Mouse (Mus musculus): ENCODE data around the gene Myod1. TPM values are rescaled to one million over a fixed set of nuclear protein-coding genes. Genes with fewer than 3 reads are reported as not detected.

Myod1 gene
- not detected for polyA plus RNA-seq (2017; shearing (Covaris generic))

DNA sequence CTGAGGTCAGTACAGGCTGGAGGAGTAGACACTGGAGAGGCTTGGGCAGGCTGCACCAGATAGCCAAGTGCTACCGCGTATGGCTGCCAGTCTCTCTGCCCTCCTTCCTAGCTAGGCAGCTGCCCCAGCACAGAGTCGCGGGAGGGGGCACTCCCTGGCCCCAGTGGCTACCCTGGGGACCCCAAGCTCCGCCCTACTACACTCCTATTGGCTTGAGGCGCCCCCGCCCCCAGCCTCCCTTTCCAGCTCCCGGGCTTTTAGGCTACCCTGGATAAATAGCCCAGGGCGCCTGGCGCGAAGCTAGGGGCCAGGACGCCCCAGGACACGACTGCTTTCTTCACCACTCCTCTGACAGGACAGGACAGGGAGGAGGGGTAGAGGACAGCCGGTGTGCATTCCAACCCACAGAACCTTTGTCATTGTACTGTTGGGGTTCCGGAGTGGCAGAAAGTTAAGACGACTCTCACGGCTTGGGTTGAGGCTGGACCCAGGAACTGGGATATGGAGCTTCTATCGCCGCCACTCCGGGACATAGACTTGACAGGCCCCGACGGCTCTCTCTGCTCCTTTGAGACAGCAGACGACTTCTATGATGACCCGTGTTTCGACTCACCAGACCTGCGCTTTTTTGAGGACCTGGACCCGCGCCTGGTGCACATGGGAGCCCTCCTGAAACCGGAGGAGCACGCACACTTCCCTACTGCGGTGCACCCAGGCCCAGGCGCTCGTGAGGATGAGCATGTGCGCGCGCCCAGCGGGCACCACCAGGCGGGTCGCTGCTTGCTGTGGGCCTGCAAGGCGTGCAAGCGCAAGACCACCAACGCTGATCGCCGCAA, at the start of gene Myod1:
Gene Myod1 (plus strand): TSS at position 303 of the 836 bp plus-strand sequence.
- no peak for ATAC-seq

DNA sequence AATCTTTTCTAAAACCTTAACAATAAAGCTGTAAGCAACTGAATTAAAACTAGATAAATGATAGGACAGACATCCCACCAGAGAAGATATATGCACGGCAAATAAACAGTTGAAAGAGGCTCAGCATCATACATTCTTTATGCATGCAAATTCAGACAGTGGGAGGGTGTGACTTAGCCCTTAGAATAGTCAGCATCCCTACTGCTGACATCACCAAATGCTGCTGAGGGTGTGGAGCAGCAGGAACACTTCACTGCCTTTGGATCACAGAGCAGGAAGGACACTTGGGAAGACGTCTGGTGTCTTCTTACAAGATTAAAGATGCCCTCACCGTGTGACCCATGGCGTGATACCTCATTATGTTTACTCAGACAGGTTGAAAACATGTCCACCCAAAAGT, 48.4 kb upstream of the Myod1 start:
- no peak for ATAC-seq

DNA sequence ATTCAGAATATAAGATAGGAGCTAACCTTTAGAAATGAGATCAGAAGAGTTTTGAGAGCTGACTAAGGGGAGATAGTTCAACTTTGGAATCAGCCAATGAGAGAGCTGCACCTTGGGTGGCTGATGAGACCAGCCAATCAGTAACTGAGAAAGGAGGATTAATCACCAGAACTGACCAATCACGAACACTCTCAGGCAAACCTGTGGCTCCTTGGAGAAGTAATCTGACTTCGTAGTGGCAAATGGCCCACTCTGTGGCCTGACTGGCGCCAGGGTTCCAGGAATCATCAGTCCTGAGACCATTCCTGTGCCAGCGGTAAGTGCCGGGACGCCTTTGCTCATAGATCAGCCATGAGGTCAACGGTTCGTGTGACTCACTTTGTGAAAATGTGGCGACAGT, 38.9 kb upstream of the Myod1 start:
- ATAC-seq = no peak

DNA sequence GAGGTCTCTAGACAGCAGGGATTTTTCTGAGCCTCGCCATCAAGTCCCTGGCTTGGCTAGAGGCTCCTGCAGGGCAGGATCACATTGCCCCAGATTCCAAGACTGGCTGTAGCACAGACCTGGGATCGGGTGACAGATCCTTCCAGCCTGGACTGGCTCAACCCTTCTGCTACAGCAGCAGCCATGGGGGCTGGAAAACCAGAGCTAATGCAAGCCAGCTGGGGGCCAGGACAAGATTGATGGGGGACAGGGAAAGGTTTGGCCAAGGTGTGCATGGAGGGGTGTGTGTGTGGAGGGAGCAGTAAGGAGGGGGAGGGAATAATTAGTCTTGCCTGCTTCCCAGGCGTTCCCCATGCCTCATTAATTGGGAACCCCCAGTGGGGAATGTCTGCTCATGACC, 36.5 kb upstream of the Myod1 start:
- no peak for ATAC-seq

GRCm38 (mm10) chr7:46340295-46340694, 36.0 kb upstream of the Myod1 start:
- ATAC-seq = no peak

DNA sequence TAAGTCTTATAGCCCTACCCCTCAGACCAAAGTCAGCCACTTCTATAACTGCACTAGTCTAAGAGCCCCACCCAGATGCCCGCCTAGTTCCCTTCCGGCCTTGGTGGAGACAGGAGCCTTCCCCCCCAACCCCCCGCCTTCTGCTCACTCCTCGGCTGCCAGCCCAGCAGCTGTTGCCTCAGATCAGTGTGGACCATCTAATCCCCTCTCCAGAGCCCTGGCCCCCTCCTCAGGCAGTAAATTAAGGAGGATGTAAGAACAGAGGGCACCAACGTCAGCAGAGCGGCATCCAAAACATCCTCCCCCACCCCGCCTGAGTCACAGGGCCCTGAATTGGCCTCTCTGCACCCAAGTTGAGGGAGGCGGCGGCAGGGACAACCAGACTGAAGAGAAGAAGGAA, 34.8 kb upstream of the Myod1 start:
- ATAC-seq = no peak

DNA sequence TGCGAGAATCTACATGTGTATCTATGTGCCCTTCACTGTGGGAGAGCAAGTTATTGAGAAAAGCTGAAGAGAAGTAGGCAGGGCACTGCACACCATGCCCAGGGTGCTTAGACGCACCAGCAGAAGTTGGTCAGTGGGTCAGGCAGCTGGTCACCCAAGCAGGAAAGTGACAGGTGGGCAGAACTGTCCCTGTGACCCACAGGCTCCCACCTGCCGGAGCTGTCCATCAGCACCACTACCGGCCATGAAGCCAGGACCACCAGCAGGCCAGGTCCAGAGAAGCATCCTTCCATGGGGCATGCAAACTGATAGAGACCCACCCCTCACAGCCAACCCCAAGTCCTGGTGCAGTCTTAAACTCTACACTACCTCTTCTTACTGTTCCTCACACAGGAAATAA, 28.6 kb upstream of the Myod1 start:
- no peak for ATAC-seq

GRCm38 (mm10) chr7:46348813-46349212, 27.5 kb upstream of the Myod1 start:
- ATAC-seq = no peak

DNA sequence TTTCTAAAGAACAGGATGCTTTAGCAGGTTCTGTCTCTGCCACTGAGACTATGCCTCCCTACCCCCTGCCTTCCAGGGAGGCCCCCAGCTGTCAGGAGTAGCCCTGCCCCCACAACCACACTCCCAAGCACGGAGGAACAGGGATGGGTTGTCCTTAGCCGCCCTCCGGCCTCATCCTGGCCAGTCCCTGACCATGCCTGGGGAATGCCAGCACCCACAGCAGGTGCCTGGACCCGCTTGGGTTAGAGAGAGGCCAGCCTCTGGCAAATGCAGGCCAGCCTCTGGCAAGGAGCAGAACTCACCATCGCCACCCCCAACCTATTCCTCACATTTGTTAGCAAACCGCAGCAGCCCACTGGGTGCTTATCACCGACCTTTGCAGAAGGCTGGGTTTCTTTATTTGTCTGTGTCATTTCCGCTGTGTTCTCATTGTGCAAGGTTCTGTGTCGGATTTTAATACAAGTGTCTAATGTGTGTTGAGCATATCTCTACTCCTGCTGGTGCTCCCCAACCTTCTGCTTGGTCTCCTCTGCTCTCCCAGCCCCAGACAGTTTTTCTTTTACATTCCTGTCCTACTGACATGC, 26.1 kb upstream of the Myod1 start:
- no peak for ATAC-seq

DNA sequence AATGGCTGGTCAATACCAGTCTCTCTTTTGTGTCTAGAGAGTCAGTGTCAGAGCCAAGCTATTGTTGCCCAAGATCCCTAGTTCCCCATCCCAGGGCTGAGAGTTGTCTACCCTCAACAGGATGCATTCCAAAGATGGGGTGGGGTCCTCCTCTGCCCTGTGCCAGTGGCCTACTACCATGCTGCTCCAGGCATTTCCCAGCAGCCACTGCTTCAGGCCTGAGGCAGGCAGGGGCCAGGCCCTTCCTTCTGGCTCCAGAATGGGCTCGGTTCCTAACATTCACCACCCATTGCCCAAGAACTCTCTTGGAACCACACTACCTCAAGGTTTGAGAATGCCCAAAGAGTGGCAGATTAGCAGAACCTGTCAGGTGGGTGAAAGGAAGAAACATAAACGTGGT, 23.5 kb upstream of the Myod1 start:
- no peak for ATAC-seq

DNA sequence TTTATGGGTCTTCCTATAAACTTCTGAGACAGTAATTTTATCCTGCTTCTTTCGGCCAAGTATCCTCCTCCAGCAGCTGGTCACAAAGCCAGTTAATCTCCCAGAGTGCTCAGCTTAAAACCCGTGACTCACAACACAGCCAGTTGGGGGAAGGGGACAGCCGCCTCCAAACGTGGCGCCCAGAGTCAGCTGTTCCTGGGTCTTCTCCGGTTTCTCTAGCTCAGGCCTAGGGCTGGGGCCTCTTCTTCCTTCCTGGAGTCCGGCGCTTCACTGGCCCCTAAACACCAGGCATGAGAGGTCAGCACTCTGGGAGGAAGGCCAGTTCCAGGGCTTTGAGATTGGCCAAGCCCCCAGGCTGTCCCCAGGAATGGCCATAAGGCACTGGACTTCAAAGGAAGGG, 23.1 kb upstream of the Myod1 start:
- no peak for ATAC-seq

DNA sequence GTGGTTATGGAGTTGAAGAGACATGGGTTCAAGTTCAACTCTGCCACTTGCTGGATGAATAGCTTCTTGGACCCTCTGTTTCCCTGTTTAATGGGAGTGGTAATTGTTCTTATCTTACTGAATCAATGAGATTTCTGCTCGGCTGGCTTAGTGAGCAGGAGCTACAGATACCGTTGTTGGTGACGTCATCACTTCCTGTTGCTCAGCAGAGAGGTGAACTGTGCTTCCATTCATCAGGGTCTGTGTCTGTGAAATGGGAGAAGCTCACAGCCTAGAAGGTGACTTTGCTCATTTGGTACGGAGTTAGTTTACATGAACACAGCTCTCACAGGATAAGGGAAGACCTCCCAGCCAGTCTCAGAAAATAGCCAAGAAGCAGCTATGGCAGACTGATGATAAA, 22.4 kb upstream of the Myod1 start:
- no peak for ATAC-seq

GRCm38 (mm10) chr7:46361776-46362175, 14.5 kb upstream of the Myod1 start:
- no peak for ATAC-seq

DNA sequence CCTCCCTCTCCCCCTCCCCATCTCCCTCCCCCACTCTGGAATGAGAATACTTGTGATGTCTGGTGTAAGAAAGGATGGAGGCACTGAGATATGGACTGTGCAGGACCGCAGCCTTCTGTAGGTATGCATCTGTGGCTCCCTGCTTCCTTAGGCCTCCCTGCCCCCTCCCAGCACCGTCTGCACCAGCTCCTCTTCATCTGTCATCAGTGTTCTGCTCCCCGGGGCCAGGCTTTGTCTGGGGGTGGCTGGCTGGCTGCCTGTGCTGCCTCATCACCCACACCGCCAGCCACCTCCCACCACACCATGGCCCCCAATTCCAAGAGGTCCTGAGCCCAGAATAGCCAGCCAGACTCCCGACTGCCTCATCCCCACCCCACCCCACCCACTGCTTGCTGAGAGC, 12.1 kb upstream of the Myod1 start:
- no peak for ATAC-seq

- ATAC-seq = no peak
Measured at GRCm38 (mm10) chr7:46365810-46366209, 10.5 kb upstream of the Myod1 start.

DNA sequence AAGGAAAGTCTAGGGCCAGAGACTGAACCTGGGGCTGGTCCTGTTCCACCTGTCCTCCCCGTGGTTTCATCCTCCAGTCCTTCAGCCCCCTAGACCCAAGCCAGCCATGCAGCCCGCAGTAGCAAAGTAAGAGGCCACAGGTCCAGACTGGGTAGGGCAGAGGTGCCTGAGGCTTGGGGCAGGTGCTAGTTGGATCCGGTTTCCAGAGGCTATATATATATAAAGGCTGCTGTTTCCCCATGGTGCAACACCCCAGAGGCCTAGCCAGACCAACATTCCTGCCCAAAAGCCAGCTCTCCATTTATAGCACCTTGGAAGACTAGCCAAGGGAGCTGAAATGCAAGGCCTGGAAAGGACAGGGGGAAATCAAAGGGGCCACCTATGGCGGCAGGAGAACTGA, 5.2 kb upstream of the Myod1 start:
- no peak for ATAC-seq

DNA sequence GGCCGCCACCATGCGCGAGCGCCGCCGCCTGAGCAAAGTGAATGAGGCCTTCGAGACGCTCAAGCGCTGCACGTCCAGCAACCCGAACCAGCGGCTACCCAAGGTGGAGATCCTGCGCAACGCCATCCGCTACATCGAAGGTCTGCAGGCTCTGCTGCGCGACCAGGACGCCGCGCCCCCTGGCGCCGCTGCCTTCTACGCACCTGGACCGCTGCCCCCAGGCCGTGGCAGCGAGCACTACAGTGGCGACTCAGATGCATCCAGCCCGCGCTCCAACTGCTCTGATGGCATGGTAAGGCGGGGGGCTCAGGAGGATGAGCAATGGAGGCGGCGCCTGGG, 703 bp downstream of the Myod1 start:
- ATAC-seq = no peak

- no peak for ATAC-seq
Measured at GRCm38 (mm10) chr7:46378123-46378522, 1.8 kb downstream of the Myod1 start.

DNA sequence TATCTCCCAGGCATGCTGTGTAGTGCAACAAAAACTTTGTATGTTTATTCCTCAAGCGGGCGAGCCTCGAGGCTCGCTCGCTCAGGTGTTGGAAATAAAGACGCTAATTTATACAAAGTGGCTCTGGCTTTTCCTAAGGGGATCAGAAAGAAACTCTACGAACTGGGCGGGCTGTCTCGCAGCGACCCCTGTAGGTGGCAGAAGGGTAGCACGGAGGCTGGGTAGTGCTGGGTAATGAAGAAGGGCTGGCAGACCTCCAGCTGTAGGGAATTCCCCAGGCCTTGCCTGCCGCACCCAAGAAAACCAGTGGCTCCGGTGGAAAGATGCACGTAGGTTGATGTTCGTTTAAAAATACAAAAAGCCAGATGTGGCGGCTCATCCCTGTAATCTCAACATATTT, 2.7 kb downstream of the Myod1 start:
- peak; percentile 88 for ATAC-seq

- ATAC-seq = no peak
Measured at GRCm38 (mm10) chr7:46380625-46381024, 4.4 kb downstream of the Myod1 start.

DNA sequence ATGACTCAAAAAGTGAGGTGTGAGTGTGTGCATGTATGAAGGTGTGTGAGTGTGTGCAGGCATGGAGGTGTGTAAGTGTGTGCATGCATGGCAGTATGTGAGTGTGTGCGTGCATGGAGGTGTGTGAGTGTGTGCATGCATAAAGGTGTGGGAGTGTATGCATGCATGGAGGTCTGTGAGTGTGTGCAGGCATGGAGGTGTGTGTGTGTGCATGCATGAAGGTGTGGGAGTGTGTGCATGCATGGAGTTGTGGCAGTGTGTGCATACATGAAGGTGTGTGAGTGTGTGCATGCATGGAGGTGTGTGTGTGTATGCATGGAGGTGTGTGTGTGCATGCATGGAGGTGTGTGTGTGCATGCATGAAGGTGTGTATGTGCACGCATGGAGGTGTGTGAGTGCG, 11.2 kb downstream of the Myod1 start:
- ATAC-seq = no peak

GRCm38 (mm10) chr7:46389456-46390085, 13.3 kb downstream of the Myod1 start:
- ATAC-seq = peak; percentile 80

DNA sequence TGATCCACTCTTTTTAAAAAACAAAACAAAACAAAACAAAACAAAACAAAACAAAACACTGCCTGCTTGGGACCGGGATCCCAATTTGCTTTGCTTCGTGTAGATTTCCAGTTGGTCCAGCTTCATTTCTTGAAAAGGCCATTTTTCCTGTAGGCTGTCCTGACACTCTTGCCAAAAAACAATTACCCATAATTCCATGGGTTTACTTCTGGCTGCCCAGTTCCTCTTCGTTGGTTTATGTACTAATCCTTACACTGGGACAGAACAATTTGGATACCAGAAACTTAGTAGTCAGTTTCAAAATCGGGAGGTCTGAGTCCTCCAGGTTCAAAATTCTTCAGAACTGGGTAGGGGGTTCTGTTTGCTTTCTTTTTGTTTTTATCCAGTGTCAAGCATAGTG, 14.0 kb downstream of the Myod1 start:
- no peak for ATAC-seq

GRCm38 (mm10) chr7:46391701-46392100, 15.4 kb downstream of the Myod1 start:
- peak; percentile 78 for ATAC-seq

Measured in activated CD4-positive, CD25-positive, alpha-beta regulatory T cell, adult 4 months (primary cell).